Mouse (Mus musculus): Measurements from ENCODE around the gene Fam53b.
A peak's percentile ranks its signal among the peaks of the same experiment; 100 is the strongest.

The Fam53b gene

DNA sequence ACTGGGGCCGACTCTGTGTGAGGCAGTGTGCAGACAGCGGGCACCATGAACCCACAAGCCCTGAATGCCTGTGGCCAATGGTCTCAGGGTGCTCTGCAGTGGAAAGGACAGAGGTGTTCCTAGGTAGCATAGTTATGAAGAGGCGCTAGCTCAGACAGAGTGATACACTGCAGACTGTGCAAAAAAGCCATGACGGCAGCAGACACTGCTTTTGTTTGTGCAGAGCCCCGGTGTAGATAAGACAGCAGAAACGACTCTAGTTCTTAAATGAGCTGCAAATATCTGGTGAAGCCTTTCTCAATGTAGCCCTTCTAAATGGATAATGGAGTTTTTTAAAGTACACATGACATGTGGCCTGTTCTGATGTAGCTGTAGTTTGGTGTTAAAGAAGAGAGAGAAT, 73.9 kb downstream of the Fam53b start:
- DNase-seq (ENCODE audit: low spot score in 2 of 2): no peak

DNA sequence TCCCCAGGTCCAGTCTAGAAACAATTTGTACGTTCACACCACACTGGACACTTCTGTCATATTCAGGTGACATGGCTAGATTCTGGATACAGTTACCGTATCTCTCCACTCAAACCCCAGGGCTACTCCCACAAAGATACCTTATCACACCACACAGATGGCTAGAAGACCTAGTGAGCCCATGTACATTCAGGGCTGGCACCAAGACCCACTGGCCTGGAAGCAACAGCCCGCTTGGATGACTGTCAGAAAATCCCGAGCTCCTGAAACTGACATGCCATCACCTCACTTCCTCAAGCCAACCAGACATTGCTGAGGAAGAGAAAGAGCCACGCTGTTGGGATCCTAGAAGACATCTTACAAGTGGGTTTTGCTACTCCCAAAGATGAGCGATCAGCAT, 74.8 kb downstream of the Fam53b start:
- DNase-seq (ENCODE audit: low spot score in 2 of 2): no peak

DNA sequence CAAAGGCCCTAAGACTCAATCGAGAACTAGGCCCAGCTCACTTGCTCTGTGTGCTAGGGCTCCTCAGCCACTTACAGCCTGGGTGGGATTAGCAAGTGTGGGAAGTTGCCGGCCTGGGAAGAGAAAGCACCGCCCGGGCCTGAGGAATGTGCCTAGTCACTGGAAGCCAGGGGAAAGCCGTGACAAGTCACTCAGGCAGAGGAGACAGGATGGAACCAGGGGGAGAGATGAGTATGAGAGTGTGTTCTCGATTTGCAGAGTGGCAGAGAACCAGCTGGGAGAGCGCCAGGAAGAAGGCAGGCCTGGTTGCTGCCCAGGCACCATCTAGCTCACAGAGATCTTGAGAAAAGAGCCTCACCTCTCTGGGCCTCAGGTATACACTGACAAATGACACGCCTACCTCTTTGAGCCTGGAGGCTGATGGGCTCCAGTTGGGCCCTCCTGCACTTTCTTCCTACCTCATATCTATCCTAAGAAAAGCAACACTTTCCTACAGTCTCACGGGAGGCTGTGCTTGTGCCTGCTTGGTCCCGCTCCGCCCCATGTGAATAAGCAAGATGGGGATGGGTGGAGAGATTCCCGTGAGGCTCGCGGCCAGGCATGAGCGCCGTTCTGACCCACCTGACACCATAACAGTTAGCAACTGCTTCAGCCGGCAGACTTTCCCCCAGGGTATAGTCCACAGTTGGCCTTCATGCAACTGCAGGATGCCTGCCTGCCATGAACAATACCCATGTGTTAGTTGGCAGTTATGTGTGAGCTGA, 77.4 kb downstream of the Fam53b start:
- peak; percentile 61 to 73 for DNase-seq (ENCODE audit: low spot score in 2 of 2)

DNA sequence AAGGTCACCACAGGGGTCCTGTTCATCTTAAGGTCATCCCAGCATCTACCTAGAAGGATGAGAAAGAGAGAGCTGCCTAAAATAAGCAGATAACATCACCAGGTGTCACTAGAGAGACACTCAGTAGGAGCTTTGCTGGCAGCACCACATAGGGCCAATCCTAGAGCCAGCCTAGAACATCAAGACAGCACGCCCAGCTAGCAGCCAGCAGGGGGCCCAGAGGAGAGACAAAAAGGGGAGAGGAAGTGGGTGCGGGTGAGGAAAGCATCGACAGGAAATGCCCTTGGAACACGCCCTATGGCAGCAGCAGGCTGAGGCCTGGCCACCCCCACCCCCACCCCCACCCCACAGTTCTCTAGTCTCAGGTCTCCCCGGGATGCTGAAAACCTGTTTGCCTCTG, 78.5 kb downstream of the Fam53b start:
- DNase-seq (ENCODE audit: low spot score in 2 of 2): peak; percentile 64 to 76

DNA sequence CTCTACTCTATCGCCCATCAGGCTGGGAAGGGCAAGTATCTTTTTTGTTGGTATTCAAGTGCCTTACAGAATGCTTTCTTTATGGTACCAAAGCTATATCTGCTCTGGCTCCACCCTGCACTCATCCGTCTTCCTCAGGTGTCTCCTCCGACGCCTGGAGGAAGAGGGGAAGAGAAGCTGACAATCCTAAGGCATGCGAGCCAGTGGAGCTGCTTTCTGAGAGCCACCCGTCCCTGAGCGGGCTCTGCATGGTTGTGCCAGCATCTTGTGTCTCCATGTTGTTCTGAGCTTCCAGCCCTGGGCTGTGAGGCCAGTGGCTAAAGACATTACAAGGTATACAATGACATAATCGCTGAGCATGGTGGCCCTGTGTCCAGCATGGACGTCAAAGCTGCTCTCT, 79.5 kb downstream of the Fam53b start:
- DNase-seq (ENCODE audit: low spot score in 2 of 2): no peak

DNA sequence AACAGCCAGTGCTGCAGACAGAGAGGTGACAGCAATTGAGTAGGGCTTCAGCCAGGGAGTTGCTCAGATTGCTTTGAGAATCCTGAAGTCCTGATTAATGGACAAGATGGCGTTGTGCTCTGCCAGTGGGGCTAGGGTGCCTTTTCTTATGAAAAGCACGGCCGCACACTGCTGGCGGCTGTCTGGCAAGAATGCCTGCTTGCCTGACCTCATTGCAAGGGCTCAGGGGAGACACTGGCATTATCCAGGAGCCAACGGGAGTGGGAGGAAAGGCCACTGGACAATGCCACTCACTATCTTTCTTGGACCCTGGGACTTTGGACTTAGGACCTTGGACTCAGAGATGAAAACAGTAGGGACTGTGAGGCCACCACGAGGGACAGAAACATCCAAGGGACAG, 80.2 kb downstream of the Fam53b start:
- DNase-seq (ENCODE audit: low spot score in 2 of 2): no peak

DNA sequence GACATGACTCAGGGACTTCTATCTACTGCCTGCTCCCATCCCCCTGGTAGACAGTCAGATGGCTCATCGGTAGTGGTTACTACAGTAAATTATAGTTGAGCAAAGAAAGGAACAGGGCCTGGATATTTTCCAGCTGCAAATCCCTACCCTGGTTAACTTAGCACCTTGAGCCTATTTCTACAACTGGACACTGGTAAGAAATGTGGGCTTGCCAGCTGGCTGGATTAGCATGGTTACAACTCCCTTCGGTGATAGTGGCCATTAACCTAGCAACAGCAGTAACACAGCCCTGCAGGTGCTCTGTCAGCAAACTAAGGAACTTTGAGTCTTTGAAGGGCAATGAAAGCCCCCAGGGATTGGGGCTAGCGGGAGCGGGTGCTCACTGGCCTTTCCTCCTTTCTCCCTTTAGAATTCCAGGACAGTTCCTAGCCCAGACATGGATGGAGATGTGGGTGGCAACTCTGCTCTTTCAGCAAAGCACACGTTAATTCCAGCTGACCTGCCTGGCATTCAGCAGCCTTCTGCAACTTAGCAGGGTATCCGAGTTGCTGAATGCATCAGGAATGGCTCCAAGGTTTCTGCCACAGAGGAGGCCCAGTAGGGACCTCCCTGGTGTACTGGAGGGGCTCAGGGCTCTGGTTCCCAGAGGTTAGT, 81.4 kb downstream of the Fam53b start:
- no peak for DNase-seq (ENCODE audit: low spot score in 2 of 2)

DNA sequence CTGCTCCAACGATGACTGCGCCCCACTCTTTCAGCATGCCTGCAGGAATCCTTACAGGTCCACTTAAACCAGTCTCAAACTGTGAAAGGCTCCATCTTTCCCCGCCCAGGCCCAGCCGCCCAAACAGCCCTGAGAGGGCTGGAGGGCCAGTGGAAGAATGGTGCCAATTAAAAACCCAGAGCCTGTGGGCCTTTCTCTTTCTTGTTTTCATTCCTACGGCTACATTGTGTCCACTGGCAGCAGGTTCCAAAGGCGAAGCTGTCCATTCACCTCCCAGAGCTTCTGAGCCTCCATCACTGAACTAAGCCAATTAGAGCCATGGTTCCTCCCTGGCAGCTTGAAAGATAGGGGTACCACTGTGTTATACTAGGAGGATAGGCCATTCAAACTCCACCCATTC, 82.1 kb downstream of the Fam53b start:
- no peak for DNase-seq (ENCODE audit: low spot score in 2 of 2)

DNA sequence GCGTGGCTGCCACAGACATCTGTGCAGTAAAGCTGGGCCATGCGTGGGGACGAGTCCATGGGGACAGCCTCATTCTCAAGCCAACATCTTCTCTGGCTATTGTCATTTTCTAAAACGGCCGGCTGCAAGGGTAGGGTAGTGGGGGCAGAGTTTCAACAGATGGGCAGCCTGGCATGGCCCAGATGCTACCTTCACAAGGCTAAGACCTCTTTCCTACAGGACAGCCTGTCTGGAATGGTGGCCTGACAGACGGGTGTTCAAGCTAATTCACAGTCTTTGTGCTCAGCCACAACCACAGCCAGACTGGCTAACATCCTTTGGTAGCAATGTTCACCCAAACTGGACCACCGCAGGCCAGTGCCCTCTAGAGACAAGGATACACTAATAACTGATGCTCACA, 83.2 kb downstream of the Fam53b start:
- no peak for DNase-seq (ENCODE audit: low spot score in 2 of 2)

DNA sequence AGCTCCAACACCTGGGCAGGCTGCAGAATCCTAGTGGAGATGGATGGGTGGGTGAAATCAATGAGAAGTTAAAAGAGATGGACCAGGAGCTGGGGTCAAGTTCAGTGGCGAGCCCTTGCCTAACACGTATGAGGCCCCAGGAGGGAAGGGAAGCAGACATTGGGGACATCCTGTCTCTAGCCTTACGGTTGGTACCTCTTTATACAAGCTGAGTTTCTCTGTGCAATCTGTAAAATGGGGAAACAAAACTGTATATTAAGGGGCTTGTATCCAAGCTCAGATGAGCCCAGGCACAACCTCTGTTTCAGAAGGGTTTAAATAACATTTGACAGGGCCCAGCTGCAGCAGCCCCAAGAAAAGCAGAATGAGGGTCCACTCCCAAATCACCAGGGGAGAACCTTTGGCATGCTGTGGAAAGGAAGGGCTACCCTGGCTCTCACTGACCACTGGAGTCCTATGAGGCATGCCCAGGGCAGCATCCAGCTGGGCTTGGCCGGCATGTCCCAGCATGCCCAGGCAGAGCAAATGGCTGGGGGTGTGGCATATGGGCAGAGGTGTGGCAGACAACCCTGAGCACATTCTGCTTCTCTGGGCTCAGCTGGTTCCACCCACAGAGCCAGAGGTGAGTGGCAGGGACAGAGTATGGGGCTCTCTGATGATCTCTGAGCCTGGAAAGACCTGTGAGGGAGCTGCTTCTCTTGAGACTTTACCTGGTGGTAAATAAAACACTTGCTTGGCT, 84.4 kb downstream of the Fam53b start:
- DNase-seq (ENCODE audit: low spot score in 2 of 2): no peak

DNA sequence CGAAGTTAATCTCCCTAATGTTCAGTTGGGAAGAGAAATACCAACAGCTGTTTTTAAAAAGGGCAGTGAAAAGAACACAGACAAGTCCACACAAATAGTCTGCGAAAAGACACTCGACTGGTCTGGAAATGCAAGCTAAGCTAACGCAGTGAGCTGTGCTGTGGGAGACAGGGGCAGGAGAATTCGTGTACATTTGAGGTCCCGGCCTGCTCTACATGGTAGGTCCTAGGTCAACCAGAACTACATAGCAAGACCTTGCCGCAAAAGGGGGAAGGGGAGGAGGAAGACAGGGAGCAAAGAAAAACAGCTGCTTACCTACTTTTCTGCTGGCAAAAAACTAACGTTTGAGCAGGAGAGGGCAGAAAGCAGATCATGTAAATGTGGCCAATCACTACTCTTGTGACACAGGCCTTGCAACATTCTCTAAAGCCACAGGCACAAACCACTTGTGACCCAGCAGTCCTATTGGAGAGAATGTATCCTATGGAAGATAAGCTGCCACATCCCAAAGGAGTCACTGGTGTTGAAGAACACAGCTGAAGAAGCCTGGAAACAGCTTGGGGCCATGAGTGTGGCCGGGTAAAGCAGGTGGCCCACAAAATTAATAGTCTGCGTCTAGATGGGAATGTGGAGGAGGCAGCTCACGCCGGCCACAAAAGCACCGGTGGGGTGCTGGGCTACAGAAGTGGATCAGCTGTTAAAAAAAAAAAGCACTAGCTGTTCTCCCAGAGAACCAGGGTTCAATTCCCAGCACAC, 87.4 kb downstream of the Fam53b start:
- no peak for DNase-seq (ENCODE audit: low spot score in 2 of 2)

DNA sequence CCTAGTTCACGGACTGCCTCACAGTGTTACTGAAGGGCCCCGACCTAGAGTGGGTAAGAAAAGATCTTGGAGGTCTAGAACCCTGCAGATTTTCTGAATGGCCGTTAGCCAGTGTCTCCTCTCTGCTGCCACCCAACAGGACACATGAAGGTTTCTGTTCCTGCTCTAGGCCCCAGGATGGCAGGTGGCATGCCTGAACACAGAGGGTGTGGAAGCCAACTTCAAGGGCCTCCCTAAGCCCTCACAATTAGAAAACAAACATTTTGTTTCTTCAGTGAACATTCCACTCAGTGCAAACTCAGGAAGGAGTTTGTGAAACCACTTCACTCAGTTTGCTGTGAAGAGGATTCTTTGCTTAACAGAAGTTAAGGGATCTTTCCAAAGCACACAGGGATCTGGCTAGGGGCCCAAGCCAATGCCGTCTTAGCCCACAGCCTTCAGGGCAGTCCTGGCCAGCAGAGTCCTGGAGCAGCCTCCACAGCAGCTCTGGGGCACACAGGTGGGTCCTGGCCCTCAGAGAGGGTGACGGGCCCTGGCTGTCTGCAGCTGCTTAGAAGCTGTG, 89.1 kb downstream of the Fam53b start:
- no peak for DNase-seq (ENCODE audit: low spot score in 2 of 2)

DNA sequence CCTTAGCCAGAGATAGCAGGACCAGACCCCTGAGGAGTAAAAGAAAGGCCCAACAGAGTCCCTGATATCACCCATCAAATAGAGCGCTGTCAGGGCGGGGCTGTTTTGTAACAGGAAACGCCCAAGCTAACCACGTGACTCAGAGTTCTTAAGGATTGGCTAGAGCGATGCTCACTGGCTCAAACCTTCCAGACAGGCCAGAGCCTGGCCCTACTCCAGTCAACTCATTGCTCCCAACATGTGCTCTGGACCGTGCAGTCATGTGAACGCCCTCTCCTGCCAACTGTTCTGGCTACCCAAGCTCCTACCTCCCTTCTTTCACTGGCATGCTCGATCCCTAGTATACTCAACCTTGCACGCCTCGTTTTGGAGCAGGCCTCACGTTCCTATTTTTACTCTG, 89.8 kb downstream of the Fam53b start:
- DNase-seq (ENCODE audit: low spot score in 2 of 2): peak; percentile 92 to 93

DNA sequence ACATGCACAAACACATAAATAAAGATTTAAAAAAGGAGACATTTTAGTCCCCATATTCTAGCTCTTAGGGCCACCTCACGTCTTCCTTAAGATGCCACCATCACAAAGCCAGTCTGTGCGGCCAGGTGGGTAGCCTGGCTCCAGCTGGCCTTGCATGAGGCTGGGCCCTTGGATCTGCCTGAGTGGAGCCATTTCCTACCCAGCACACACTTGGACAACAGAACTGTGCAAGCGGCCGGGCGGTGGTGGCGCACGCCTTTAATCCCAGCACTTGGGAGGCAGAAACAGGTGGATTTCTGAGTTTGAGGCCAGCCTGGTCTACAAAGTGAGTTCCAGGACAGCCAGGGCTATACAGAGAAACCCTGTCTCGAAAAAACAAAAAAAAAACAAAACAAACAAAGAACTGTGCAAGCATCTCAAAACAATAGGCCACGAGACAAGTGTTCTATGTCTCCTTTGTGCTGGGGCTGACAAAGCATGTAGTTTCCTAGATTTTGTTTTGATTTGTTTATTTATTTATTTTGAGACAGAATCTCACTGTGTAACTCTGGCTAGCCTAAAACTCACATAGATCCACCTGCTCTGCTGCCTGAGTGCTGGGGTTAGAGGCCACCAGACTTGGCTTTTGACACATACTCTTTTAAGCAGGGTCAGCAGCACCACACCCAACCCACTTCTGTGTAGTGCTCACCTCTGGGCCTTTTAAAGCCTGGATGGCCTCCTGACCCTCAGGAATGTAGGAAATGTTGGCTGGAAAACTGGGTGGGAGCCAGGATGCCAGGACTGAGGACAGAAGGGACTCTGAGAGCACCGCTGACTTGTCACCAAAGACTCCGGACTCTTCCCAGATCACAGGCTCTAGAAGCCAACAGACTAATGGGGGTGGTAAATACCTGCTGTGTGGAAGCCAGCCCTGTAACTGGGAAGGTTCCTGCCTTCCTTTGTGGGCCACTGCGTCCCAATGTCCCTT, 91.0 kb downstream of the Fam53b start:
- peak in 1 of 2 experiments; percentile 35 for DNase-seq (ENCODE audit: low spot score in 2 of 2)

DNA sequence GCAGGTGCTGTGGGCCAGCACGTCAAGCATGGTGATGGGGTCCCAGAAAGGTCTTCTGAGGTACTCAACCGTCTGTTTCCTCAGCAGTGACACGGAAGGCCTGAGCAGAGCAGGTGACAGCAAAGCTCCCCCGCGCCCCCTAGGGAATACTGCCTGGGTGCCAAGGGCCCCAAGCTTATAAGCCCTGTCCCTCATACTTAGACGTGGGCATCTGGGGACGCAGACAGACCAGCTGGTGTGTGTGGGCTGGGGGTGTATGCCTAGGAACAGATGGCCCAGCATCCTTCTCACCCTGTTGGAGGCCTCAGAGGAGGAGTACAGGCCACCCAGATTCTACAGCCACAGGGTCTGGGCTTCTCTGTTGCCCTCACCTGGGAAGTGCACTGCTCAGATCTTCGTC, 93.1 kb downstream of the Fam53b start:
- no peak for DNase-seq (ENCODE audit: low spot score in 2 of 2)

DNA sequence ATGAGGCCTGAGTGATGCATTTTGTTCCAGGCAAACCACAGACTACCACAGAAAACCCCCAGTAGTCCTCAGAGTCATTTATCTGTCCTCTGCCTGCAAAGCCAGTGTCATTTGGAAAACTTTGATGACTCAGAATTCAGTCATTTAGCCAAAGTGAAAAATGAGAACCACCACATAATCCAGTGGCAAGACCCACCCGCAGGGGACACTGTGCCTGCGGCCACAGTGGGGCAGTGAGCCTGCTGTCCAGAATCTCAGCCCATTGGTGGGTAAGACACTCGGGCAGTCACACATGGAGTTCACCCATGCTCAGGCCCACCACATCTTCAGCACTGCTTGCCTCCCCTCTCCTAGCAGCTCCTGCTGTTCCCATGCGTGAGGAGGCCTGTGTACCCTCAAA, 94.1 kb downstream of the Fam53b start:
- DNase-seq (ENCODE audit: low spot score in 2 of 2): no peak

DNA sequence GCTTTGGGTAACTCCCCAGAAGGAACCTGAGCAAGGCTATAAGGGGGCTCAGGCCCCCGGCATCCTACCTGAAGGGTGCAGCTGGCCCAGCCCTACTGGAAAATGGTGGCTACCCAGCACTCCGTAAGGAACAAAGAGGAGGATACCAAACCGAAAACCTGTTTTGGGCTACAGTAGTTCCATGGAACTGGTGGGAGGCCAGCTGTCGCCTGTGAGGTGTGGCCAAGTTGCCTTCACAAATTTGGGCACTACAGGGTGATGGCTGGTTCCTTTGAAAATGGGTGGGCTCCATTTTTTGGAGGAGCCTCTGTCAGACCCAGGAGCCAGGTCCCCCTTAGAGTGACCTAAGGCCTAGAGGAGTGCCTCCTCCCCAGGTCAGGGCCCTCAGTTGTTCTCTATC, 98.4 kb downstream of the Fam53b start:
- DNase-seq (ENCODE audit: low spot score in 2 of 2): no peak

DNA sequence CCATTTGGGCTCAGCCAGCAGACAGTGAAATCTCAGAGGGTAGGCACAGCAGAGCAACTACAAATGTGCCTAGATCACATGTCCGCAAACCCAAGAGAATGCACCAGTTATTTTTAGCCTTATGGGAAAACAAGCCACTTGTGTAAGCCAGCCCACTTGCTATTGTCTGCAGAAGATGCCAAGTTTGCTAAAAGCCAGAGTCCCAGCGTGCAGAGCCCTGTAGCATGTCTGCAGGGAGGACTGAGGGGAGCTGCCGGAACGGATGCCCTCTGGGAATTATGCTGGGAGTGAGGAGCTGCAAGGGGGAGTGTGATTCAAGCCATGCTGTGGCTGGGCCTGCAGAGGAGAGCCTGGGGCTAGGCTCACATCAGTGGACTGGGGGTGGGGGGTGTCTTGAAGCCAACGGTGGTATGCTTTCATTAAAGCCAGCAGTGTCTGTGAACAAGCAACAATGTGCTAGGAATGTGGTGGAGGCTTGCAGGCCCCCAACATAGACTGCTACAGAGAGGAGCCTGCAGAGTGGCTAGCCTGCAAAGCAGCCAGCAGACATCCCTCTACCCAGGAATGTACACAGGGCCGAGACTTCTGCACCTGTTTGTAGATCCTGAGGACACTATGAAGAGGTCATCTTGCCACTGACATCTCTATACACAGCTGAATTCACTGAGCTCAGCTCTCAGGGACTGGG, 99.3 kb downstream of the Fam53b start:
- DNase-seq (ENCODE audit: low spot score in 2 of 2): peak; percentile 89 to 95

DNA sequence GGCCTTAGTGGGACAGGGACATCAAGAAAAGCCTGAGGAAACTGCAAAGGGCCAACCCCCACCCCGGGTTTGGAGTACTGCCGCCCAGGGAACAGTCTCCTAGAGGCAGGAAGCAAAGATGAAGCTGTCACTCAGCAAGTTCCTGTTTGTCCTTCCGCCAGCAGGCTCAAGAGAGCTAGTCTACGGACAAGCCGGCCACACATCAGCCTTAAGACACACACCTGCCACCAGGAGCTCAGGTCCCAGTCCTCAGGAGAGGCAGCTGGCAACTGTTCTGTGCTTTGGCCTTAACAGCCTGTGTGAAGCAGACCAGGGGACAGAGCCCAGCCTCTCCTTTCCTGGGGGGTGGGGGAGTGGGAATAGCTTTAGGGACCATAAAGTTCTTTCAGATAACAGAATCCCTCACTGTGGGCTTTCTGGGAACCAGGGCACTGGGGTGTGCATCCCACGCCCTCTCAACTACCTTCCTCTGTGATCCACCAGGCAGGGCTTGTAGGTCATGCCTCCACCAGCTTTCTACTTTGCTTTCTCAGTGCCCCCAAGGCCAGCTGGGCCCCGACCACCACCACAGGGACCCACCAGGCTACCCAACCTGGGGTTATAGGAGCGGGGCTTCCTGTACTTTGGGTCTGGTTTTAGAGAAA, 100.1 kb downstream of the Fam53b start:
- peak; percentile 66 to 80 for DNase-seq (ENCODE audit: low spot score in 2 of 2)

DNA sequence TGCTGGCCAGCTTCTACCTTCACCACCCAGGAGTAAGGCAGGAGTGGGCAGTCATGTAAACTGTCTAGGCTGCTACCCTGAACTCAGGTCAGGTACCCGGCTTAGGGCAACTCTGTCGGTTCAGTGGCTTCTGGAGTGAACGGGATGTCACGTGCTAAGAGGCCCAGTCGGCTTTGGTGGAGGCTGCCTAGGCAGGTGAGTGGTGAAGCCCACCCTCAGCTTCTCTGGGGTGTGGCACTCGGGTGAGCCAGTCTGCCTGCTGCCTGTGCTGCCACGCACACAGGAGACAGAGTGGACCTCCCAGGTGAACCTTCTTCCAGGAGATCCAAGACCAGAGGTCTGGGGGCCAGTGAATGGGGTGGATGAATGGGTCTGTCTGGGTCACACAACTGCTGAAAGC, 100.7 kb downstream of the Fam53b start:
- no peak for DNase-seq (ENCODE audit: low spot score in 2 of 2)
